Mouse (Mus musculus): ENCODE results near the gene Ccdc12. TPM values are rescaled to one million over a fixed set of nuclear protein-coding genes. Genes with fewer than 3 reads are reported as not detected.

Ccdc12 gene
- total RNA-seq, 2 experiments from 2014 or later: 43.4 to 51.7 TPM

- no peak for DNase-seq
- peak overlapping the region; percentile 86 for H3K4me3 ChIP-seq
- intact Hi-C loops (cut with DNase I): loop anchor here (5.0 kb wide), 2 partner anchors 34 to 54 kb away; no protein-coding TSS in a partner anchor
- no peak for TF ChIP-seq CTCF (IDR thresholded peaks at IDR 0.05)
- H3K27ac ChIP-seq: peak overlapping the region; percentile 93
Measured at GRCm38 (mm10) chr9:110652963-110653654, 3.2 kb upstream of the Ccdc12 start.

GRCm38 (mm10) chr9:110653655-110654461 lies 2.4 kb upstream of the Ccdc12 start, which contains the start of gene Nbeal2:
Nbeal2 (minus strand) TSS chr9:110654161.
- H3K4me3 ChIP-seq: peak within 1 kb of the TSS; percentile 86
- peak; percentile 11; the same call in 1 of the 2 replicates for TF ChIP-seq CTCF (IDR thresholded peaks at IDR 0.05)
- peak; percentile 97 for DNase-seq
- intact Hi-C loops (cut with DNase I): loop anchor here (5.0 kb wide), 2 partner anchors 33 to 53 kb away; no protein-coding TSS in a partner anchor
- H3K27ac ChIP-seq: peak within 1 kb of the TSS; percentile 98

- Histone ChIP-seq H3K4me3 (peak overlapping the region; percentile 86), H3K27ac (peak overlapping the region; percentile 98)
- no peak for TF ChIP-seq CTCF (IDR thresholded peaks at IDR 0.05)
- no peak for DNase-seq
- intact Hi-C loops (cut with DNase I): loop anchor here (5.0 kb wide), 2 partner anchors 32 to 52 kb away; no protein-coding TSS in a partner anchor
Measured at GRCm38 (mm10) chr9:110654726-110655650, 1.3 kb upstream of the Ccdc12 start.

- intact Hi-C loops (cut with DNase I): no loop called here
Measured at GRCm38 (mm10) chr9:110655651-110656007, 674 bp upstream of the Ccdc12 start.

GRCm38 (mm10) chr9:110657474-110658078 lies 1.3 kb downstream of the Ccdc12 start:
- DNase-seq: peak; percentile 67

More at GRCm38 (mm10) chr9:110655651-110656007, 674 bp upstream of the Ccdc12 start:
- peak overlapping the region; percentile 98 for H3K27ac ChIP-seq
- DNase-seq: no peak
- TF ChIP-seq CTCF (IDR thresholded peaks at IDR 0.05): no peak
- H3K4me3 ChIP-seq: peak overlapping the region; percentile 79

GRCm38 (mm10) chr9:110659521-110659920 lies 3.2 kb downstream of the Ccdc12 start:
- Histone ChIP-seq H3K27ac (no peak overlapping the region), H3K4me3 (no peak overlapping the region)
- no peak for TF ChIP-seq CTCF (IDR thresholded peaks at IDR 0.05)
- DNase-seq: no peak
- intact Hi-C loops (cut with DNase I): no loop called here

More at GRCm38 (mm10) chr9:110657474-110658078, 1.3 kb downstream of the Ccdc12 start:
- Histone ChIP-seq H3K27ac (peak overlapping the region; percentile 98), H3K4me3 (peak overlapping the region; percentile 79)
- no peak for TF ChIP-seq CTCF (IDR thresholded peaks at IDR 0.05)
- intact Hi-C loops (cut with DNase I): no loop called here

- no peak for DNase-seq
- TF ChIP-seq CTCF (IDR thresholded peaks at IDR 0.05): no peak
- intact Hi-C loops (cut with DNase I): no loop called here
- Histone ChIP-seq H3K4me3 (no peak overlapping the region), H3K27ac (no peak overlapping the region)
Measured at GRCm38 (mm10) chr9:110660208-110660607, 3.9 kb downstream of the Ccdc12 start.

- Histone ChIP-seq H3K4me3 (no peak overlapping the region), H3K27ac (no peak overlapping the region)
- intact Hi-C loops (cut with DNase I): no loop called here
- TF ChIP-seq CTCF (IDR thresholded peaks at IDR 0.05): no peak
- DNase-seq: no peak
Measured at GRCm38 (mm10) chr9:110660856-110661612, 4.7 kb downstream of the Ccdc12 start.

- DNase-seq: no peak
- no peak overlapping the region for H3K4me3 ChIP-seq
- no peak overlapping the region for H3K27ac ChIP-seq
- intact Hi-C loops (cut with DNase I): no loop called here
- no peak for TF ChIP-seq CTCF (IDR thresholded peaks at IDR 0.05)
Measured at GRCm38 (mm10) chr9:110662844-110663243, 6.5 kb downstream of the Ccdc12 start.

- Histone ChIP-seq H3K4me3 (no peak overlapping the region; the same call in 1 of the 2 replicates), H3K27ac (peak overlapping the region; percentile 67)
- no peak for DNase-seq
- TF ChIP-seq CTCF (IDR thresholded peaks at IDR 0.05): no peak
- intact Hi-C loops (cut with DNase I): no loop called here
Measured at GRCm38 (mm10) chr9:110665912-110666311, 9.6 kb downstream of the Ccdc12 start.

- Histone ChIP-seq H3K4me3 (no peak overlapping the region; the same call in 1 of the 2 replicates), H3K27ac (peak overlapping the region; percentile 67)
- no peak for DNase-seq
- intact Hi-C loops (cut with DNase I): no loop called here
- no peak for TF ChIP-seq CTCF (IDR thresholded peaks at IDR 0.05)
Measured at GRCm38 (mm10) chr9:110666374-110666773, 10.1 kb downstream of the Ccdc12 start.
